Comparison of ENCODE assay signal across 24 mouse cellular contexts in the genomic region with DNA sequence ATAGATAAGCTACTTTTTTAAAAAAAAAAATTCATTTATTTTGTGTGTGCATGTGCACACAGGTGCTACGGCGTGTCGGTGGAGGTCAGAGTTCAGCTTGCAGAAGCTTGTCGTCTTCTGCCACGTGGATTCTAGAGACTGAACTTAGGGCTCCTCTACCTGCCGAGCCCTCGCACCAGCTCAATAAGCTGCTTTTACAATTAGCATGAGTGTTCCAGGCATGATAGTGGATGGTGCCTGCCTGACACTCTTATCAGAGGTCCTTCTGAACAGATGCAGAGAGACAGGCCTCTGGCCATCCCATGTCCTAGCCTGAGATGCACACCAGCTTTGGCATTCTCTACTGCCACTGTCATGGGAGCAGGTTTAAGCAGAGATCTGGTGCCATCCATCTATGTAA. TPM values are rescaled to one million over a fixed set of nuclear protein-coding genes. Genes with fewer than 3 reads are reported as not detected.
DNase-seq lines count a peak whose midpoint lies in the region; ATAC-seq and TF ChIP-seq lines count a peak whose summit lies in the region.
"Had no signal": no experiment of that assay in that cellular context is flagged by ENCODE, and none has a peak within 500 bp of the region (broad histone marks: within the 10 kb centered on the region; RNA-seq: fewer than 3 reads in every experiment).

No protein-coding gene starts in this region.

- H3K79me2 ChIP-seq in CH12.LX (replicated peaks; ENCODE audit: control insufficient read depth, extremely low read depth, insufficient read depth, poor library complexity, severe bottlenecking): peaks cover 67% of the 10 kb centered on the region

- ATAC-seq in liver, embryonic 11.5 days (replicated peaks; ENCODE audit: low FRiP score): peak; percentile 93
- ATAC-seq in liver, postnatal 0 days: peak; percentile 54
- no peak for ATAC-seq in midbrain, postnatal 0 days (ENCODE audit: low FRiP score)
- ATAC-seq in midbrain, embryonic 14.5 days (ENCODE audit: low FRiP score, low TSS enrichment): no peak
- ATAC-seq: intestine, embryonic 16.5 days had no signal

- DNase-seq in CH12.LX (ENCODE audit: extremely low read depth): no peak
- peak; percentile 4 for DNase-seq in c-Kit-negative CD71-positive TER-119-positive erythroid progenitor cells, embryonic 14.5 days (ENCODE audit: low read depth, low spot score)
- DNase-seq in liver, embryonic 11.5 days (ENCODE audit: low spot score): no peak
- peak; percentile 9 for DNase-seq in liver, postnatal 0 days
- DNase-seq in midbrain, postnatal 0 days (ENCODE audit: low spot score): no peak
- DNase-seq in thymus, postnatal 36 days: no peak
- DNase-seq in midbrain, embryonic 14.5 days: no peak
- no peak for DNase-seq in gastrocnemius, adult 8-10 months (ENCODE audit: low spot score in 2 of 2)
- DNase-seq: adrenal gland, postnatal 36 days; B cell, adult 2 months; cerebellum, adult 18-20 months; cerebellum, postnatal 14 days; kidney, postnatal 36 days; lung, adult 2 months; lung, postnatal 14 days; right cerebral cortex, postnatal 14 days; thymus, adult 18-20 months had no signal

- TF ChIP-seq CTCF in CH12.LX (conservative IDR thresholded peaks at IDR 0.05 in 1 of 2, IDR thresholded peaks at IDR 0.05 in 1 of 2; ENCODE audit: low read depth in 2 of 2, low read length in 2 of 2): no peak
- TF ChIP-seq CTCF in liver, postnatal 0 days (IDR thresholded peaks at IDR 0.05; ENCODE audit: low read depth): no peak
- TF ChIP-seq CTCF in midbrain, postnatal 0 days (IDR thresholded peaks at IDR 0.05): no peak

- H3K27me3 ChIP-seq in CH12.LX (replicated peaks): no peaks in the 10 kb centered on the region
- no peaks in the 10 kb centered on the region for H3K27me3 ChIP-seq in liver, embryonic 11.5 days (replicated peaks; ENCODE audit: control insufficient read depth, insufficient read depth, low read length)
- no peaks in the 10 kb centered on the region for H3K27me3 ChIP-seq in liver, postnatal 0 days (ENCODE audit: insufficient read depth, low read length)
- H3K27me3 ChIP-seq in midbrain, postnatal 0 days (ENCODE audit: insufficient read depth, low read length): no peaks in the 10 kb centered on the region
- H3K27me3 ChIP-seq in midbrain, embryonic 14.5 days (ENCODE audit: control insufficient read depth, insufficient read depth, low read length): no peaks in the 10 kb centered on the region
- H3K27me3 ChIP-seq: forebrain, embryonic 12.5 days; heart, embryonic 15.5 days; hindbrain, embryonic 15.5 days; limb, embryonic 12.5 days; megakaryocyte, embryonic 14.5 days; neural tube, embryonic 12.5 days had no signal

- dilution Hi-C loops in CH12.LX (cut with MboI; ENCODE audit: extremely low pct_ligation_motif_present, extremely low pct_unique_long_range_greater_than_20kb, low sequenced_read_pairs): no loop called here

- TF ChIP-seq EP300 in CH12.LX (IDR thresholded peaks at IDR 0.05; ENCODE audit: low read length): no peak
- TF ChIP-seq EP300 in liver, postnatal 0 days (IDR thresholded peaks at IDR 0.05; ENCODE audit: low read depth): no peak

- H3K9ac ChIP-seq in CH12.LX (ENCODE audit: insufficient read depth, low read depth): 0 out of 2 replicates have a peak overlapping the region, but pooled peaks have one; percentile 28
- no peak overlapping the region for H3K9ac ChIP-seq in liver, embryonic 11.5 days (ENCODE audit: low read depth, low read length)
- H3K9ac ChIP-seq in liver, postnatal 0 days (replicated peaks): no peak overlapping the region
- H3K9ac ChIP-seq in midbrain, postnatal 0 days (replicated peaks; ENCODE audit: low read length, poor library complexity, severe bottlenecking): no peak overlapping the region
- H3K9ac ChIP-seq in midbrain, embryonic 14.5 days (replicated peaks; ENCODE audit: low read length): no peak overlapping the region
- H3K9ac ChIP-seq: forebrain, embryonic 12.5 days; heart, embryonic 15.5 days; hindbrain, embryonic 15.5 days; limb, embryonic 12.5 days; neural tube, embryonic 12.5 days had no signal

- H3K4me2 ChIP-seq in CH12.LX (ENCODE audit: insufficient read depth, low read depth, poor library complexity, severe bottlenecking): peak overlapping the region; percentile 74
- H3K4me2 ChIP-seq in liver, embryonic 11.5 days: no peak overlapping the region
- no peak overlapping the region for H3K4me2 ChIP-seq in liver, postnatal 0 days (ENCODE audit: low read depth, low read length)
- no peak overlapping the region for H3K4me2 ChIP-seq in midbrain, postnatal 0 days (ENCODE audit: low read depth, low read length, poor library complexity, severe bottlenecking)
- H3K4me2 ChIP-seq in midbrain, embryonic 14.5 days (ENCODE audit: low read length): no peak overlapping the region
- H3K4me2 ChIP-seq: forebrain, embryonic 12.5 days; heart, embryonic 15.5 days; hindbrain, embryonic 15.5 days; limb, embryonic 12.5 days; neural tube, embryonic 12.5 days had no signal

- no peaks in the 10 kb centered on the region for H3K9me3 ChIP-seq in CH12.LX (replicated peaks; ENCODE audit: low read length)
- H3K9me3 ChIP-seq in liver, embryonic 11.5 days (ENCODE audit: control insufficient read depth, low read length): no peaks in the 10 kb centered on the region
- no peaks in the 10 kb centered on the region for H3K9me3 ChIP-seq in liver, postnatal 0 days (ENCODE audit: low read length)
- no peaks in the 10 kb centered on the region for H3K9me3 ChIP-seq in midbrain, postnatal 0 days (ENCODE audit: low read length)
- H3K9me3 ChIP-seq in midbrain, embryonic 14.5 days (ENCODE audit: control insufficient read depth, low read length): no peaks in the 10 kb centered on the region
- H3K9me3 ChIP-seq: forebrain, embryonic 12.5 days; heart, embryonic 15.5 days; hindbrain, embryonic 15.5 days; limb, embryonic 12.5 days; megakaryocyte, embryonic 14.5 days; neural tube, embryonic 12.5 days had no signal

- TF ChIP-seq POLR2A in CH12.LX (IDR thresholded peaks at IDR 0.05; ENCODE audit: low read depth, low read length): no peak

- H3K4me3 ChIP-seq in CH12.LX (replicated peaks in 1 of 3; ENCODE audit: low read depth in 2 of 3, low read length in 2 of 3, poor library complexity in 1 of 3): peak overlapping the region in 2 of 3 experiments; percentile 64 to 88
- no peak overlapping the region for H3K4me3 ChIP-seq in liver, embryonic 11.5 days (ENCODE audit: low read depth, low read length)
- no peak overlapping the region for H3K4me3 ChIP-seq in liver, postnatal 0 days (ENCODE audit: low read depth, low read length)
- no peak overlapping the region for H3K4me3 ChIP-seq in midbrain, postnatal 0 days (ENCODE audit: low read depth, low read length)
- no peak overlapping the region for H3K4me3 ChIP-seq in midbrain, embryonic 14.5 days (replicated peaks; ENCODE audit: low read depth, low read length)
- H3K4me3 ChIP-seq: forebrain, embryonic 12.5 days; heart, embryonic 15.5 days; hindbrain, embryonic 15.5 days; limb, embryonic 12.5 days; megakaryocyte, embryonic 14.5 days; neural tube, embryonic 12.5 days had no signal

- 71% methylated on average over 7 of the region's 7 CpGs for WGBS in liver, embryonic 11.5 days
- whole genome bisulfite sequencing in liver, postnatal 0 days (ENCODE audit: insufficient replicate concordance): 52% methylated on average over 7 of the region's 7 CpGs
- WGBS in midbrain, postnatal 0 days: 92% methylated on average over 7 of the region's 7 CpGs
- 90% methylated on average over 7 of the region's 7 CpGs for WGBS in midbrain, embryonic 14.5 days

- no peak for TF ChIP-seq RAD21 in CH12.LX (IDR thresholded peaks at IDR 0.05; ENCODE audit: low read depth, low read length)

- H3K4me1 ChIP-seq in CH12.LX (ENCODE audit: control insufficient read depth in 1 of 2, insufficient read depth in 2 of 2): peaks cover 23 to 69% of the 10 kb centered on the region in 2 experiments
- H3K4me1 ChIP-seq in liver, embryonic 11.5 days (replicated peaks; ENCODE audit: control insufficient read depth, insufficient read depth, low read length): no peaks in the 10 kb centered on the region; the same call in 1 of the 2 replicates
- peaks cover 3% of the 10 kb centered on the region; the same call in 1 of the 2 replicates for H3K4me1 ChIP-seq in liver, postnatal 0 days (ENCODE audit: insufficient read depth)
- H3K4me1 ChIP-seq in midbrain, postnatal 0 days (ENCODE audit: insufficient read depth, low read length): no peaks in the 10 kb centered on the region
- no peaks in the 10 kb centered on the region for H3K4me1 ChIP-seq in midbrain, embryonic 14.5 days (ENCODE audit: control insufficient read depth, insufficient read depth, low read length)
- H3K4me1 ChIP-seq: neural tube, embryonic 12.5 days had no signal

- peaks cover 12 to 41% of the 10 kb centered on the region in 2 experiments for H3K36me3 ChIP-seq in CH12.LX (replicated peaks in 1 of 2; ENCODE audit: control insufficient read depth in 1 of 2, insufficient read depth in 1 of 2, low read length in 1 of 2)
- H3K36me3 ChIP-seq in liver, embryonic 11.5 days (ENCODE audit: control insufficient read depth, insufficient read depth, low read length): no peaks in the 10 kb centered on the region
- H3K36me3 ChIP-seq in liver, postnatal 0 days (replicated peaks; ENCODE audit: insufficient read depth, low read length): peaks cover 2% of the 10 kb centered on the region
- no peaks in the 10 kb centered on the region for H3K36me3 ChIP-seq in midbrain, postnatal 0 days (ENCODE audit: insufficient read depth, low read length)
- H3K36me3 ChIP-seq in midbrain, embryonic 14.5 days (ENCODE audit: control insufficient read depth, insufficient read depth, low read length): no peaks in the 10 kb centered on the region
- H3K36me3 ChIP-seq: forebrain, embryonic 12.5 days; heart, embryonic 15.5 days; hindbrain, embryonic 15.5 days; limb, embryonic 12.5 days; neural tube, embryonic 12.5 days had no signal

- in situ Hi-C loops in CH12.LX (cut with MboI; ENCODE audit: low pct_ligation_motif_present, low pct_unique_long_range_greater_than_20kb, low sequenced_read_pairs): no loop called here

- no peak overlapping the region for H3K27ac ChIP-seq in CH12.LX (ENCODE audit: insufficient read depth, low read depth)
- H3K27ac ChIP-seq in liver, embryonic 11.5 days (ENCODE audit: low read depth, low read length): no peak overlapping the region
- no peak overlapping the region for H3K27ac ChIP-seq in liver, postnatal 0 days (ENCODE audit: low read depth)
- H3K27ac ChIP-seq in midbrain, postnatal 0 days (ENCODE audit: low read depth, low read length): no peak overlapping the region
- no peak overlapping the region for H3K27ac ChIP-seq in midbrain, embryonic 14.5 days (replicated peaks; ENCODE audit: low read depth, low read length)
- H3K27ac ChIP-seq: forebrain, embryonic 12.5 days; heart, embryonic 15.5 days; hindbrain, embryonic 15.5 days; limb, embryonic 12.5 days; neural tube, embryonic 12.5 days had no signal

RNA-seq across cellular contexts. Expression of a gene that starts 55.7 kb away (rescaled TPM):
- 22.4 and 26.4 TPM in 2 replicates for total RNA-seq in CH12.LX (2012; rRNA removed)
- 9.8 and 13.6 TPM in 2 replicates for total RNA-seq in CH12.LX (2014; rRNA removed)
- 33.9 and 37.5 TPM in 2 replicates for polyA plus RNA-seq in CH12.LX (2012; ENCODE audit: insufficient read length, low read depth)
- 17.2 and 17.6 TPM in 2 replicates for polyA plus RNA-seq in liver, embryonic 11.5 days (2014; fragmentation: Nextera tagmentation; extraction: Ambion mirVana)
- 10.3 and 12.5 TPM in 2 replicates for polyA plus RNA-seq in liver, postnatal 0 days (2015; fragmentation: Nextera tagmentation; extraction: Ambion mirVana)
- 0.44 and 0.71 TPM in 2 replicates for total RNA-seq in midbrain, postnatal 0 days (2014; rRNA removed)
- polyA plus RNA-seq in midbrain, postnatal 0 days (2015; fragmentation: Nextera tagmentation; extraction: Ambion mirVana): 0.47 and 0.77 TPM in 2 replicates
- 0.41 and 0.55 TPM in 2 replicates for polyA plus RNA-seq in midbrain, embryonic 14.5 days (2014; fragmentation: Nextera tagmentation; extraction: Ambion mirVana)
- 1 to 10 TPM; 1.1 to 1.9 (median 1.7) TPM for total RNA-seq in gastrocnemius, adult 8-10 months (2022)

Comparison
In these comparisons a context has a peak if more than half of its experiments do, and no peak if none do; other contexts are left out.
1. DNase-seq: peak in c-Kit-negative CD71-positive TER-119-positive erythroid progenitor cells, embryonic 14.5 days (single experiment) and liver, postnatal 0 days (single experiment); none in CH12.LX (single experiment), liver, embryonic 11.5 days (single experiment), midbrain, postnatal 0 days (single experiment), thymus, postnatal 36 days (0 of 2), midbrain, embryonic 14.5 days (single experiment) and gastrocnemius, adult 8-10 months (0 of 2).
2. H3K4me3 ChIP-seq: peak in CH12.LX (2 of 3); none in liver, embryonic 11.5 days (single experiment), liver, postnatal 0 days (single experiment), midbrain, postnatal 0 days (single experiment) and midbrain, embryonic 14.5 days (single experiment).
3. ATAC-seq: peak in liver, embryonic 11.5 days (single experiment) and liver, postnatal 0 days (single experiment); none in midbrain, postnatal 0 days (single experiment) and midbrain, embryonic 14.5 days (single experiment).